Mouse (Mus musculus) cerebellum, adult 8-10 months (tissue): ENCODE results near the gene Yod1.

Experiments
- DNase-seq: peaks from one replicate; pipeline ENCODE4 v3.0.0; 2022

The Yod1 gene

DNA sequence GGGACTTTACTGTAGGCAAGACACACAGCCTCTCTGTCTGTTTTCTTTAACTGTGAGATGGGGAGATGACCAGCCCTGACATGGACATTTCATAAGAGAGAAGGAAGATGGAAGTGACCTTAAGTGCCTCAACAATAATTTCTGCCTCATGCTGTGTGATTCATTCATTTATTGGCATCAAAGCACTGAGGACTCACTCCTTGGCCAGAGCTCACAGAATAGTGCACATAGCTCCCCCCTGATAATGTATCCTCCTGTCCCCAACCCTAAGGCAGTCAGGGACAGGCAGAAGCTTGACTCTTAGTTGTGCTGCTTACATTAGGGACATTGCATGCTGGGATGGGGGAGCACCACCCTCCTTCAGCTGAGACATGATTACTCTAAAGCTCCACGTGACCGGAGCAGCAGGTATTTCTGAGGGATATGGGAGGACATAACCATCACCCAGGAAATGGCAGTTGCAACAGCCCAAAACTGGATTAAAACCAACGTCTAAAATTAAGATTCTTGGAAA lies 53.9 kb downstream of the Yod1 start:
- DNase-seq, result no peak
